Mouse (Mus musculus) 3134 (cell line): ENCODE results near the gene Rora.

ENCODE experiments used
- DNase-seq: peaks from one replicate; pipeline ENCODE4 v3.0.0-alpha.2; 2011; ENCODE audit warnings: low spot score; ENCODE audit not compliant: insufficient read length; ENCODE audit errors: extremely low read depth

The Rora gene

GRCm38 (mm10) chr9:68653211-68654038 is at the start of gene Rora:
TSS of gene Rora (plus strand) at chr9:68653786.
- DNase-seq, result no peak

GRCm38 (mm10) chr9:68614006-68614405 is 39.6 kb upstream of the Rora start:
- DNase-seq, result no peak

- no peak for DNase-seq
These were observed 36.5 kb upstream of the Rora start for GRCm38 (mm10) chr9:68617116-68617515.

GRCm38 (mm10) chr9:68620036-68620435 is 33.5 kb upstream of the Rora start:
- no peak for DNase-seq

- DNase-seq, result no peak
These were observed 33.1 kb upstream of the Rora start for GRCm38 (mm10) chr9:68620441-68620840.

- DNase-seq, result no peak
These were observed 28.6 kb upstream of the Rora start for GRCm38 (mm10) chr9:68624981-68625380.

- DNase-seq, result no peak
These were observed 16.3 kb upstream of the Rora start for GRCm38 (mm10) chr9:68637301-68637700.

GRCm38 (mm10) chr9:68641123-68641522 is 12.5 kb upstream of the Rora start:
- DNase-seq, result no peak

GRCm38 (mm10) chr9:68648061-68648460 is 5.5 kb upstream of the Rora start:
- no peak for DNase-seq

- DNase-seq, result no peak
These were observed 400 bp downstream of the Rora start for GRCm38 (mm10) chr9:68654039-68654332.

- DNase-seq, result no peak
These were observed 889 bp downstream of the Rora start for GRCm38 (mm10) chr9:68654333-68655017.

- no peak for DNase-seq
These were observed 1.7 kb downstream of the Rora start for GRCm38 (mm10) chr9:68655018-68656005.

- no peak for DNase-seq
These were observed 2.6 kb downstream of the Rora start for GRCm38 (mm10) chr9:68656076-68656795.

- no peak for DNase-seq
These were observed 3.2 kb downstream of the Rora start for GRCm38 (mm10) chr9:68656796-68657130.

- no peak for DNase-seq
These were observed 17.1 kb downstream of the Rora start for GRCm38 (mm10) chr9:68670731-68671130.

- DNase-seq, result no peak
These were observed 18.9 kb downstream of the Rora start for GRCm38 (mm10) chr9:68672459-68672858.

- no peak for DNase-seq
These were observed 19.6 kb downstream of the Rora start for GRCm38 (mm10) chr9:68673221-68673620.

GRCm38 (mm10) chr9:68679871-68680374 is 26.3 kb downstream of the Rora start:
- DNase-seq, result no peak

- no peak for DNase-seq
These were observed 30.4 kb downstream of the Rora start for GRCm38 (mm10) chr9:68683938-68684337.

GRCm38 (mm10) chr9:68685562-68685961 is 32.0 kb downstream of the Rora start:
- DNase-seq, result no peak
